Mouse (Mus musculus) cortical plate, adult 2 months (tissue): ENCODE measurements around the gene Zpbp.

ENCODE experiments used
- CTCF ChIP-seq: fragments of 200-500 bp; IDR thresholded peaks from 2 replicates; pipeline ENCODE4 v1.5.1; 2011; ENCODE audit warnings: mild to moderate bottlenecking, control low read depth, low read length; ENCODE audit not compliant: insufficient read depth; ENCODE audit errors: extremely low read depth
- POLR2A ChIP-seq: fragments of 200-500 bp; IDR thresholded peaks from 2 replicates; pipeline ENCODE4 v1.6.1; 2011; ENCODE audit warnings: mild to moderate bottlenecking, low read length, control low read depth; ENCODE audit not compliant: insufficient read depth; ENCODE audit errors: extremely low read depth

DNA sequence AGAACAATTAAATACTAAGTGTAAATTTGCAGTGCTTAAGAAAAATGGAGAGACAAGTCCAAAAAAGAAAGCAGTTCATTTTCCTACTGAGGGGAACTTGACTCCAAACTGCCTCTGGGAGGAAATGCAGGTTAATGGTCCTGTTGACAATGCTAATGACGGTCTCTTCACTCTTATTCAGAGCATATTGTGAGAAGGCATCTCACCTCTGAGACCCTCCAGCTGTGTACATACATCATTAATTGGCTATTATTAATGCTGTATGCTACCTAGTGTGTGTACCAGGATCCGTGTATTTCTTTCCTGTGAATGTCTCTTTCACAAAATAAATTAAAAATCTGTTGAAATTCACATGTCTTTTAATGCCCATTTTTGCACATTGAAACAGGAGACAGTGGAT is 47.2 kb upstream of the Zpbp start:
- TF ChIP-seq POLR2A: no peak
- no peak for TF ChIP-seq CTCF
